In genomic region chr13:100603031-100603737, GRCm38 (mm10) we compare ENCODE assay signal across 27 mouse cellular contexts. TPM values are rescaled to one million over a fixed set of nuclear protein-coding genes. Genes with fewer than 3 reads are reported as not detected.
DNase-seq lines count a peak whose midpoint lies in the region; ATAC-seq and TF ChIP-seq lines count a peak whose summit lies in the region.
"Had no signal": no experiment of that assay in that cellular context is flagged by ENCODE, and none has a peak within 500 bp of the region (broad histone marks: within the 10 kb centered on the region; RNA-seq: fewer than 3 reads in every experiment).

No protein-coding gene starts in this region.

- 0 out of 2 replicates have a peak, but pooled peaks cover 2% of the 10 kb centered on the region for H3K36me3 ChIP-seq in heart, embryonic 10.5 days
- H3K36me3 ChIP-seq in kidney, embryonic 16.5 days (ENCODE audit: insufficient read depth, low read length): peaks cover 5% of the 10 kb centered on the region; the same call in 1 of the 2 replicates
- H3K36me3 ChIP-seq in liver, embryonic 11.5 days (ENCODE audit: control insufficient read depth, insufficient read depth, low read length): no peaks in the 10 kb centered on the region
- H3K36me3 ChIP-seq in liver, embryonic 16.5 days (ENCODE audit: control insufficient read depth, insufficient read depth): no peaks in the 10 kb centered on the region
- no peaks in the 10 kb centered on the region for H3K36me3 ChIP-seq in stomach, postnatal 0 days (ENCODE audit: control insufficient read depth, insufficient read depth, low read length)
- H3K36me3 ChIP-seq: hindbrain, embryonic 10.5 days had no signal

- H3K4me1 ChIP-seq in heart, embryonic 10.5 days: no peaks in the 10 kb centered on the region
- no peaks in the 10 kb centered on the region for H3K4me1 ChIP-seq in kidney, embryonic 16.5 days (ENCODE audit: insufficient read depth, low read length)
- peaks cover 8% of the 10 kb centered on the region; the same call in 1 of the 2 replicates for H3K4me1 ChIP-seq in liver, embryonic 11.5 days (replicated peaks; ENCODE audit: control insufficient read depth, insufficient read depth, low read length)
- peaks cover 7% of the 10 kb centered on the region for H3K4me1 ChIP-seq in liver, embryonic 16.5 days (ENCODE audit: control insufficient read depth, low read depth, low read length)
- H3K4me1 ChIP-seq in stomach, postnatal 0 days (replicated peaks; ENCODE audit: control insufficient read depth, insufficient read depth): no peaks in the 10 kb centered on the region
- H3K4me1 ChIP-seq: forebrain, embryonic 13.5 days; heart, embryonic 13.5 days; hindbrain, embryonic 15.5 days had no signal

- H3K9me3 ChIP-seq in heart, embryonic 10.5 days: 0 out of 2 replicates have a peak, but pooled peaks cover 2% of the 10 kb centered on the region
- peaks cover 6% of the 10 kb centered on the region; the same call in 1 of the 2 replicates for H3K9me3 ChIP-seq in kidney, embryonic 16.5 days (ENCODE audit: low read length)
- H3K9me3 ChIP-seq in liver, embryonic 11.5 days (ENCODE audit: control insufficient read depth, low read length): no peaks in the 10 kb centered on the region
- no peaks in the 10 kb centered on the region for H3K9me3 ChIP-seq in liver, embryonic 16.5 days (replicated peaks; ENCODE audit: control insufficient read depth, low read length)
- no peaks in the 10 kb centered on the region for H3K9me3 ChIP-seq in stomach, postnatal 0 days (ENCODE audit: control insufficient read depth, low read length)
- H3K9me3 ChIP-seq: forebrain, embryonic 13.5 days; hindbrain, embryonic 10.5 days; hindbrain, embryonic 15.5 days had no signal

- no peak overlapping the region for H3K4me2 ChIP-seq in kidney, embryonic 16.5 days (replicated peaks; ENCODE audit: low read depth, low read length)
- H3K4me2 ChIP-seq in liver, embryonic 11.5 days: no peak overlapping the region
- no peak overlapping the region for H3K4me2 ChIP-seq in liver, embryonic 16.5 days (ENCODE audit: low read depth, low read length)
- no peak overlapping the region for H3K4me2 ChIP-seq in stomach, postnatal 0 days (replicated peaks; ENCODE audit: low read depth)
- H3K4me2 ChIP-seq: forebrain, embryonic 13.5 days; heart, embryonic 13.5 days; hindbrain, embryonic 15.5 days had no signal

- H3K4me3 ChIP-seq in heart, embryonic 10.5 days: no peak overlapping the region
- H3K4me3 ChIP-seq in kidney, embryonic 16.5 days (ENCODE audit: low read length): no peak overlapping the region
- no peak overlapping the region for H3K4me3 ChIP-seq in liver, embryonic 11.5 days (ENCODE audit: low read depth, low read length)
- H3K4me3 ChIP-seq in liver, embryonic 16.5 days (ENCODE audit: low read depth, low read length): no peak overlapping the region
- H3K4me3 ChIP-seq in stomach, postnatal 0 days (ENCODE audit: low read depth, low read length): no peak overlapping the region
- H3K4me3 ChIP-seq: forebrain, embryonic 13.5 days; heart, embryonic 13.5 days; hindbrain, embryonic 10.5 days; hindbrain, embryonic 15.5 days had no signal

- no peak for TF ChIP-seq CTCF in stomach, postnatal 0 days (IDR thresholded peaks at IDR 0.05; ENCODE audit: low read depth)

- no peak overlapping the region for H3K9ac ChIP-seq in kidney, embryonic 16.5 days (replicated peaks; ENCODE audit: low read length)
- H3K9ac ChIP-seq in liver, embryonic 11.5 days (ENCODE audit: low read depth, low read length): no peak overlapping the region
- no peak overlapping the region for H3K9ac ChIP-seq in liver, embryonic 16.5 days (ENCODE audit: low read depth, low read length)
- no peak overlapping the region for H3K9ac ChIP-seq in stomach, postnatal 0 days (ENCODE audit: low read length)
- H3K9ac ChIP-seq: forebrain, embryonic 13.5 days; heart, embryonic 13.5 days; hindbrain, embryonic 15.5 days had no signal

- peak; percentile 20; the same call in 1 of the 2 replicates for ATAC-seq in kidney, embryonic 16.5 days (ENCODE audit: low FRiP score, low TSS enrichment)
- no peak for ATAC-seq in liver, embryonic 11.5 days (replicated peaks; ENCODE audit: low FRiP score)
- ATAC-seq in liver, embryonic 16.5 days (ENCODE audit: low read depth): no peak
- ATAC-seq in stomach, postnatal 0 days (ENCODE audit: low FRiP score, low TSS enrichment): no peak
- ATAC-seq: forebrain, embryonic 13.5 days; inflammation-experienced regulatory T-cells, adult 6 months had no signal

- no peaks in the 10 kb centered on the region for H3K27me3 ChIP-seq in heart, embryonic 10.5 days (ENCODE audit: insufficient read depth, poor library complexity, severe bottlenecking)
- no peaks in the 10 kb centered on the region for H3K27me3 ChIP-seq in kidney, embryonic 16.5 days (ENCODE audit: insufficient read depth, low read length)
- no peaks in the 10 kb centered on the region for H3K27me3 ChIP-seq in liver, embryonic 11.5 days (replicated peaks; ENCODE audit: control insufficient read depth, insufficient read depth, low read length)
- no peaks in the 10 kb centered on the region for H3K27me3 ChIP-seq in liver, embryonic 16.5 days (ENCODE audit: control insufficient read depth, insufficient read depth, low read depth, low read length)
- no peaks in the 10 kb centered on the region for H3K27me3 ChIP-seq in stomach, postnatal 0 days (ENCODE audit: control insufficient read depth, insufficient read depth, low read length)
- H3K27me3 ChIP-seq: forebrain, embryonic 13.5 days; heart, embryonic 13.5 days; hindbrain, embryonic 15.5 days had no signal

- peak; percentile 70 for DNase-seq in heart, embryonic 10.5 days (ENCODE audit: low spot score)
- DNase-seq in heart, adult 9 months (ENCODE audit: low spot score in 2 of 2): no peak
- no peak for DNase-seq in kidney, postnatal 36 days
- no peak for DNase-seq in liver, embryonic 11.5 days (ENCODE audit: low spot score)
- DNase-seq in adrenal gland, adult 2 months: no peak
- no peak for DNase-seq in stomach, postnatal 0 days (ENCODE audit: low spot score)
- DNase-seq: adrenal gland, postnatal 10 days; cerebellum, adult 11 months; cerebellum, adult 9-10 months; cerebellum, postnatal 36 days; gastrocnemius, postnatal 25 days; heart, adult 18-20 months; heart, postnatal 10 days; lung, adult 2 months; lung, postnatal 14 days; midbrain, embryonic 14.5 days; retina, postnatal 1 day; right cerebral cortex, postnatal 14 days had no signal

- TF ChIP-seq EP300 in stomach, postnatal 0 days (optimal IDR thresholded peaks at IDR 0.05): no peak

- no peak overlapping the region for H3K27ac ChIP-seq in heart, embryonic 10.5 days
- no peak overlapping the region for H3K27ac ChIP-seq in kidney, embryonic 16.5 days (ENCODE audit: low read length)
- H3K27ac ChIP-seq in liver, embryonic 11.5 days (ENCODE audit: low read depth, low read length): peak overlapping the region; percentile 66
- peak overlapping the region; percentile 81 for H3K27ac ChIP-seq in liver, embryonic 16.5 days (ENCODE audit: low read length)
- no peak overlapping the region for H3K27ac ChIP-seq in stomach, postnatal 0 days (replicated peaks)
- H3K27ac ChIP-seq: forebrain, embryonic 13.5 days; heart, embryonic 13.5 days; hindbrain, embryonic 10.5 days; hindbrain, embryonic 15.5 days had no signal

- WGBS in heart, embryonic 10.5 days: 86% methylated on average over 10 of the region's 10 CpGs
- 86% methylated on average over 10 of the region's 10 CpGs for WGBS in kidney, embryonic 16.5 days
- WGBS in liver, embryonic 11.5 days: 85% methylated on average over 10 of the region's 10 CpGs
- WGBS in liver, embryonic 16.5 days (ENCODE audit: insufficient replicate concordance): 71% methylated on average over 10 of the region's 10 CpGs
- WGBS in stomach, postnatal 0 days: 82% methylated on average over 10 of the region's 10 CpGs

RNA-seq across cellular contexts. Expression of gene Marveld2, which starts 13.6 kb away (rescaled TPM):
- 3.7 and 5.3 TPM in 2 replicates for polyA plus RNA-seq in heart, embryonic 10.5 days (2016; fragmentation: Nextera tagmentation; extraction: Ambion mirVana)
- polyA plus RNA-seq in kidney, embryonic 16.5 days (2015; fragmentation: Nextera tagmentation; extraction: Ambion mirVana): 18.8 and 20.5 TPM in 2 replicates
- 9.1 and 9.5 TPM in 2 replicates for polyA plus RNA-seq in liver, embryonic 11.5 days (2014; fragmentation: Nextera tagmentation; extraction: Ambion mirVana)
- 9.6 and 10.5 TPM in 2 replicates for polyA plus RNA-seq in liver, embryonic 16.5 days (2015; fragmentation: Nextera tagmentation; extraction: Ambion mirVana)
- total RNA-seq in adrenal gland, adult 2 months (2021): under 1 TPM; 0.32 to 0.55 TPM
- 0.25 and 0.30 TPM in 2 replicates for polyA plus RNA-seq in adrenal gland, adult 2 months (2012; rRNA removed)
- polyA plus RNA-seq in stomach, postnatal 0 days (2015; fragmentation: Nextera tagmentation; extraction: Ambion mirVana): 11.3 and 11.5 TPM in 2 replicates

RNA-seq across cellular contexts. Expression of gene Ak6, which starts 47.6 kb away (rescaled TPM):
- polyA plus RNA-seq in heart, embryonic 10.5 days (2016; fragmentation: Nextera tagmentation; extraction: Ambion mirVana): 271 and 304 TPM in 2 replicates
- polyA plus RNA-seq in kidney, embryonic 16.5 days (2015; fragmentation: Nextera tagmentation; extraction: Ambion mirVana): 258 and 281 TPM in 2 replicates
- polyA plus RNA-seq in liver, embryonic 11.5 days (2014; fragmentation: Nextera tagmentation; extraction: Ambion mirVana): 328 and 349 TPM in 2 replicates
- polyA plus RNA-seq in liver, embryonic 16.5 days (2015; fragmentation: Nextera tagmentation; extraction: Ambion mirVana): 121 and 134 TPM in 2 replicates
- 10 to 100 TPM; 70.3 to 79.1 TPM for total RNA-seq in adrenal gland, adult 2 months (2021)
- 7.5 and 10.1 TPM in 2 replicates for polyA plus RNA-seq in adrenal gland, adult 2 months (2012; rRNA removed)
- 163 and 164 TPM in 2 replicates for polyA plus RNA-seq in stomach, postnatal 0 days (2015; fragmentation: Nextera tagmentation; extraction: Ambion mirVana)

RNA-seq across cellular contexts. Expression of gene Rad17, which starts 47.7 kb away (rescaled TPM):
- polyA plus RNA-seq in heart, embryonic 10.5 days (2016; fragmentation: Nextera tagmentation; extraction: Ambion mirVana): 24.1 and 25.6 TPM in 2 replicates
- 21.0 and 21.2 TPM in 2 replicates for polyA plus RNA-seq in kidney, embryonic 16.5 days (2015; fragmentation: Nextera tagmentation; extraction: Ambion mirVana)
- polyA plus RNA-seq in liver, embryonic 11.5 days (2014; fragmentation: Nextera tagmentation; extraction: Ambion mirVana): 32.1 and 33.5 TPM in 2 replicates
- 11.4 and 12.5 TPM in 2 replicates for polyA plus RNA-seq in liver, embryonic 16.5 days (2015; fragmentation: Nextera tagmentation; extraction: Ambion mirVana)
- total RNA-seq in adrenal gland, adult 2 months (2021): 10 to 100 TPM; 20.5 to 23.0 TPM
- 1.7 and 2.0 TPM in 2 replicates for polyA plus RNA-seq in adrenal gland, adult 2 months (2012; rRNA removed)
- polyA plus RNA-seq in stomach, postnatal 0 days (2015; fragmentation: Nextera tagmentation; extraction: Ambion mirVana): 11.7 and 13.0 TPM in 2 replicates

RNA-seq across cellular contexts. Expression of gene Taf9, which starts 48.2 kb away (rescaled TPM):
- polyA plus RNA-seq in heart, embryonic 10.5 days (2016; fragmentation: Nextera tagmentation; extraction: Ambion mirVana): 12.4 and 12.8 TPM in 2 replicates
- polyA plus RNA-seq in kidney, embryonic 16.5 days (2015; fragmentation: Nextera tagmentation; extraction: Ambion mirVana): 8.9 and 12.8 TPM in 2 replicates
- 25.1 and 26.0 TPM in 2 replicates for polyA plus RNA-seq in liver, embryonic 11.5 days (2014; fragmentation: Nextera tagmentation; extraction: Ambion mirVana)
- polyA plus RNA-seq in liver, embryonic 16.5 days (2015; fragmentation: Nextera tagmentation; extraction: Ambion mirVana): 12.2 and 13.3 TPM in 2 replicates
- total RNA-seq in adrenal gland, adult 2 months (2021): 10 to 100 TPM; 12.2 to 16.6 TPM
- polyA plus RNA-seq in adrenal gland, adult 2 months (2012; rRNA removed): 0.26 TPM in 1 of 2 replicates, not detected in the other
- polyA plus RNA-seq in stomach, postnatal 0 days (2015; fragmentation: Nextera tagmentation; extraction: Ambion mirVana): 9.6 and 10.9 TPM in 2 replicates

RNA-seq across cellular contexts. Expression of gene Ocln, which starts 50.7 kb away (rescaled TPM):
- polyA plus RNA-seq in heart, embryonic 10.5 days (2016; fragmentation: Nextera tagmentation; extraction: Ambion mirVana): 1.7 and 4.8 TPM in 2 replicates
- polyA plus RNA-seq in kidney, embryonic 16.5 days (2015; fragmentation: Nextera tagmentation; extraction: Ambion mirVana): 34.3 and 34.4 TPM in 2 replicates
- 8.5 and 9.4 TPM in 2 replicates for polyA plus RNA-seq in liver, embryonic 11.5 days (2014; fragmentation: Nextera tagmentation; extraction: Ambion mirVana)
- 12.9 and 15.1 TPM in 2 replicates for polyA plus RNA-seq in liver, embryonic 16.5 days (2015; fragmentation: Nextera tagmentation; extraction: Ambion mirVana)
- 10 to 100 TPM in 1 of 2 experiments, 1 to 10 TPM in 1; 5.7 to 23.9 TPM for total RNA-seq in adrenal gland, adult 2 months (2021)
- 0.32 and 0.49 TPM in 2 replicates for polyA plus RNA-seq in adrenal gland, adult 2 months (2012; rRNA removed)
- 65.7 and 66.0 TPM in 2 replicates for polyA plus RNA-seq in stomach, postnatal 0 days (2015; fragmentation: Nextera tagmentation; extraction: Ambion mirVana)
- total RNA-seq: monocyte, adult 5-6 weeks had no signal
- polyA plus RNA-seq: G1E had no signal

Comparison
In these comparisons a context has a peak if more than half of its experiments do, and no peak if none do; other contexts are left out.
1. H3K27ac ChIP-seq: peak in liver, embryonic 11.5 days (single experiment) and liver, embryonic 16.5 days (single experiment); none in heart, embryonic 10.5 days (single experiment), kidney, embryonic 16.5 days (single experiment) and stomach, postnatal 0 days (single experiment).
2. RNA of gene Ak6, which starts 47.6 kb away (polyA plus RNA-seq): 328 to 349 TPM in liver, embryonic 11.5 days, 271 to 304 TPM in heart, embryonic 10.5 days, 258 to 281 TPM in kidney, embryonic 16.5 days, 163 to 164 TPM in stomach, postnatal 0 days and 121 to 134 TPM in liver, embryonic 16.5 days; 7.5 to 10.1 TPM in adrenal gland, adult 2 months; every median in the first group is over 10 times any median in the second.